In genomic region chr2:157072316-157072990, GRCm38 (mm10) we compare ENCODE assay signal across 14 mouse cellular contexts. TPM values are rescaled to one million over a fixed set of nuclear protein-coding genes. Genes with fewer than 3 reads are reported as not detected.
DNase-seq lines count a peak whose midpoint lies in the region; ATAC-seq and TF ChIP-seq lines count a peak whose summit lies in the region.
"Had no signal": no experiment of that assay in that cellular context is flagged by ENCODE, and none has a peak within 500 bp of the region (broad histone marks: within the 10 kb centered on the region; RNA-seq: fewer than 3 reads in every experiment).

No protein-coding gene starts in this region.

- H3K36me3 ChIP-seq in embryonic facial prominence, embryonic 11.5 days (replicated peaks; ENCODE audit: control insufficient read depth, insufficient read depth, low read depth, low read length) = peaks cover 3% of the 10 kb centered on the region
- peaks cover 85% of the 10 kb centered on the region for H3K36me3 ChIP-seq in embryonic facial prominence, embryonic 10.5 days (replicated peaks)
- no peaks in the 10 kb centered on the region for H3K36me3 ChIP-seq in heart, embryonic 16.5 days (ENCODE audit: control insufficient read depth, insufficient read depth)

- no peak for TF ChIP-seq CTCF in layer of hippocampus, adult 2 months (conservative IDR thresholded peaks at IDR 0.05)

- H3K4me3 ChIP-seq in embryonic facial prominence, embryonic 11.5 days (ENCODE audit: low read depth, low read length) = no peak overlapping the region
- no peak overlapping the region for H3K4me3 ChIP-seq in embryonic facial prominence, embryonic 10.5 days
- no peak overlapping the region for H3K4me3 ChIP-seq in layer of hippocampus, adult 2 months
- H3K4me3 ChIP-seq in brown adipose tissue, adult 24 weeks (ENCODE audit: insufficient read depth, low read depth, low read length) = no peak overlapping the region
- H3K4me3 ChIP-seq in heart, embryonic 16.5 days (ENCODE audit: low read length) = no peak overlapping the region
- H3K4me3 ChIP-seq: erythroblast, embryonic 14.5 days; hindbrain, embryonic 15.5 days had no signal

- no peak overlapping the region for H3K9ac ChIP-seq in embryonic facial prominence, embryonic 11.5 days (replicated peaks; ENCODE audit: low read length)
- H3K9ac ChIP-seq in heart, embryonic 16.5 days (ENCODE audit: low read length) = no peak overlapping the region
- H3K9ac ChIP-seq: hindbrain, embryonic 15.5 days had no signal

- no peaks in the 10 kb centered on the region for H3K9me3 ChIP-seq in embryonic facial prominence, embryonic 11.5 days (replicated peaks; ENCODE audit: control insufficient read depth, low read length)
- H3K9me3 ChIP-seq in embryonic facial prominence, embryonic 10.5 days = no peaks in the 10 kb centered on the region
- no peaks in the 10 kb centered on the region for H3K9me3 ChIP-seq in heart, embryonic 16.5 days (replicated peaks; ENCODE audit: control insufficient read depth, low read length)
- H3K9me3 ChIP-seq: hindbrain, embryonic 15.5 days had no signal

- WGBS in embryonic facial prominence, embryonic 11.5 days = 57% methylated on average over 9 of the region's 9 CpGs
- 71% methylated on average over 9 of the region's 9 CpGs for WGBS in embryonic facial prominence, embryonic 10.5 days
- 66% methylated on average over 9 of the region's 9 CpGs for WGBS in heart, embryonic 16.5 days

- H3K4me1 ChIP-seq in embryonic facial prominence, embryonic 11.5 days (ENCODE audit: control insufficient read depth, insufficient read depth, low read length) = peaks cover 23% of the 10 kb centered on the region
- peaks cover 96% of the 10 kb centered on the region for H3K4me1 ChIP-seq in embryonic facial prominence, embryonic 10.5 days
- H3K4me1 ChIP-seq in brown adipose tissue, adult 24 weeks (ENCODE audit: control insufficient read depth, insufficient read depth, insufficient read length, low read length) = peaks cover 76% of the 10 kb centered on the region
- H3K4me1 ChIP-seq in heart, embryonic 16.5 days (ENCODE audit: control insufficient read depth, insufficient read depth, low read length) = peaks cover 92% of the 10 kb centered on the region

- H3K27me3 ChIP-seq in embryonic facial prominence, embryonic 11.5 days (ENCODE audit: control insufficient read depth, insufficient read depth, low read length) = no peaks in the 10 kb centered on the region
- H3K27me3 ChIP-seq in embryonic facial prominence, embryonic 10.5 days (replicated peaks; ENCODE audit: low read depth, poor library complexity, severe bottlenecking) = no peaks in the 10 kb centered on the region
- H3K27me3 ChIP-seq in heart, embryonic 16.5 days (ENCODE audit: control insufficient read depth, insufficient read depth, low read length) = no peaks in the 10 kb centered on the region
- H3K27me3 ChIP-seq: hindbrain, embryonic 15.5 days had no signal

- no peak overlapping the region for H3K4me2 ChIP-seq in embryonic facial prominence, embryonic 11.5 days (ENCODE audit: low read depth, low read length)
- H3K4me2 ChIP-seq in heart, embryonic 16.5 days (ENCODE audit: low read depth, low read length) = no peak overlapping the region

- DNase-seq in embryonic facial prominence, embryonic 11.5 days (ENCODE audit: low spot score) = peak; percentile 19
- no peak for DNase-seq in embryonic facial prominence, embryonic 10.5 days (ENCODE audit: low spot score)
- no peak for DNase-seq in layer of hippocampus, adult 2 months (ENCODE audit: low spot score in 2 of 2)
- no peak for DNase-seq in layer of hippocampus, postnatal 14 days (ENCODE audit: low spot score in 2 of 2)
- no peak for DNase-seq in urinary bladder, adult 18-20 months (ENCODE audit: low spot score in 2 of 2)
- DNase-seq: right cerebral cortex, adult 18-20 months had no signal

- no peak overlapping the region for H3K27ac ChIP-seq in embryonic facial prominence, embryonic 11.5 days (replicated peaks; ENCODE audit: low read depth, low read length)
- no peak overlapping the region for H3K27ac ChIP-seq in embryonic facial prominence, embryonic 10.5 days (replicated peaks)
- 0 out of 2 replicates have a peak overlapping the region, but pooled peaks have one; percentile 61 for H3K27ac ChIP-seq in layer of hippocampus, adult 2 months
- peak overlapping the region; percentile 74 for H3K27ac ChIP-seq in brown adipose tissue, adult 24 weeks (replicated peaks; ENCODE audit: low read depth, low read length)
- 0 out of 2 replicates have a peak overlapping the region, but pooled peaks have one; percentile 20 for H3K27ac ChIP-seq in heart, embryonic 16.5 days (ENCODE audit: low read length)

- ATAC-seq in embryonic facial prominence, embryonic 11.5 days (replicated peaks; ENCODE audit: insufficient number of reproducible peaks, low FRiP score, low TSS enrichment, low read depth) = no peak
- no peak for ATAC-seq in heart, embryonic 16.5 days (replicated peaks; ENCODE audit: extremely low read depth, insufficient read depth, low FRiP score)
- ATAC-seq in inflammation-experienced regulatory T-cells, adult 6 months = no peak

RNA-seq across cellular contexts. Expression of gene Soga1, which starts 6.6 kb away (rescaled TPM):
- polyA plus RNA-seq in embryonic facial prominence, embryonic 11.5 days (2014; fragmentation: Nextera tagmentation; extraction: Ambion mirVana) = 5.4 and 5.6 TPM in 2 replicates
- 4.5 and 4.7 TPM in 2 replicates for polyA plus RNA-seq in embryonic facial prominence, embryonic 10.5 days (2016; fragmentation: Nextera tagmentation; extraction: Ambion mirVana)
- total RNA-seq in layer of hippocampus, adult 2 months (2021) = 10 to 100 TPM; 31.4 to 36.3 TPM
- 10 to 100 TPM; 63.0 to 66.5 TPM for total RNA-seq in layer of hippocampus, postnatal 14 days (2021)
- 6.0 and 6.9 TPM in 2 replicates for polyA plus RNA-seq in brown adipose tissue, adult 24 weeks (2012; ENCODE audit: insufficient read depth, insufficient read length, missing spikeins)
- 1.7 and 3.1 TPM in 2 replicates for polyA plus RNA-seq in heart, embryonic 16.5 days (2015; fragmentation: Nextera tagmentation; extraction: Ambion mirVana)
- polyA plus RNA-seq in inflammation-experienced regulatory T-cells, adult 6 months (2017; shearing (Covaris generic)) = under 1 TPM in 1 of 3 experiments, not detected in 2; 0.17 TPM

RNA-seq across cellular contexts. Expression of gene Tldc2, which starts 14.4 kb away (rescaled TPM):
- polyA plus RNA-seq in embryonic facial prominence, embryonic 11.5 days (2014; fragmentation: Nextera tagmentation; extraction: Ambion mirVana) = not detected in 2 replicates
- polyA plus RNA-seq in embryonic facial prominence, embryonic 10.5 days (2016; fragmentation: Nextera tagmentation; extraction: Ambion mirVana) = not detected in 2 replicates
- not detected for total RNA-seq in layer of hippocampus, adult 2 months (2021)
- not detected for total RNA-seq in layer of hippocampus, postnatal 14 days (2021)
- polyA plus RNA-seq in brown adipose tissue, adult 24 weeks (2012; ENCODE audit: insufficient read depth, insufficient read length, missing spikeins) = not detected in 2 replicates
- not detected in 2 replicates for polyA plus RNA-seq in heart, embryonic 16.5 days (2015; fragmentation: Nextera tagmentation; extraction: Ambion mirVana)
- polyA plus RNA-seq in inflammation-experienced regulatory T-cells, adult 6 months (2017; shearing (Covaris generic)) = not detected
- total RNA-seq: left cerebral cortex, postnatal 14 days had no signal
- polyA plus RNA-seq: brain, embryonic 14.5 days; CD4-positive, CD25-positive, alpha-beta regulatory T cell, adult 4 months; erythroblast, embryonic 14.5 days; hindbrain, embryonic 15.5 days had no signal

Comparison
In these comparisons a context has a peak if more than half of its experiments do, and no peak if none do; other contexts are left out.
1. H3K27ac ChIP-seq: peak in layer of hippocampus, adult 2 months (single experiment), brown adipose tissue, adult 24 weeks (single experiment) and heart, embryonic 16.5 days (single experiment); none in embryonic facial prominence, embryonic 11.5 days (single experiment) and embryonic facial prominence, embryonic 10.5 days (single experiment).